Mouse (Mus musculus): ENCODE data around the gene Atp2c2.

The Atp2c2 gene

DNA sequence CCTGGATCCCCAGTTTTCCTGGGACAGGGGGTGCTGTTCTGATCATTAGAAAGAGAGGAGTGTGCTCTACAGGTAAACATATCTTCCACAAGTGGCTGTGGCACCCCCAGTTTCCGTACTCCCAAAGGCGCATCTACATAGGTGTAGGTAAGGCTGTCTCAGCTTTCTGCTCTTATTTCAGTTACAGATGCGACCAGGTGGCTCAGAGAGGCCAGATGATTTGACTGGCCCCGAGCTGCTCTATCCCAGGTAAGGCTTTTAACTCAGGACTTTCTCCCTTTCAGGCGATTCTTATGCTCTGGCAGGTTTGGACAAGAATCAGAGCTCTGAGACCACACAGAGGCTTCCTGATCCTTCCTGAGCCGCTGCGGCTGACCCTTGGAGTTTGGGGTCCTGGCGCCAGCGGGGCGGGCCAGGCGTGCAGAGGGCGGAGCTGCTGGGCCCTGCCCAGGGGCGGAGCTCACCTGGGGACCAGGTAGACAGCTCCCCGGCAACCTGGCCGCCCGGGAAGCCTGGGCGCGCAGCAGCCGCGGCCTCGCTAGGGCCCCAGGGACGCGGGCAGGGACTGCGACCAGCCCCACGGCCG is at the start of gene Atp2c2:
Gene Atp2c2, plus strand, starts transcription at position 461 of the 586 bp plus-strand sequence.
- no peak for DNase-seq (ENCODE audit: low read depth, low spot score)

DNA sequence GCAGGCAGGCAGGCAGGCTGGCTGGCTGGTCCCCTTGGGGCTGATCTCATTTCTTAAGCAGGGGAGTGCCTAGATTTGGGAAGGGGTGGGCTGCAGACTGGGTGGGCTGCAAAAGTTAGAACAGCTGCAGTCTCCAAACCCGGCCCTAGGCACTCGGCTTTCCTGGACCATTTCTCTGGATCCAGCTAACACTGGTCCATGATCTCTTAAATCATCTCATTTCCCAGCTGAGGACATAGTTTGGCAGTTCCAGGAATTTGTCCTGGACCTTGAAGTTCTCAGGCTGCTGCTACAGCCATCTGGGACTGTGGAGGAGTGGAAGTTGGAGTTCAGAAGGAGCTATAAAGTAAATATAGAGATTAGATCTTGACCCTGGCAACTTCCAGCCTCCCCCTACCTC is 48.5 kb upstream of the Atp2c2 start:
- DNase-seq (ENCODE audit: low read depth, low spot score): no peak

DNA sequence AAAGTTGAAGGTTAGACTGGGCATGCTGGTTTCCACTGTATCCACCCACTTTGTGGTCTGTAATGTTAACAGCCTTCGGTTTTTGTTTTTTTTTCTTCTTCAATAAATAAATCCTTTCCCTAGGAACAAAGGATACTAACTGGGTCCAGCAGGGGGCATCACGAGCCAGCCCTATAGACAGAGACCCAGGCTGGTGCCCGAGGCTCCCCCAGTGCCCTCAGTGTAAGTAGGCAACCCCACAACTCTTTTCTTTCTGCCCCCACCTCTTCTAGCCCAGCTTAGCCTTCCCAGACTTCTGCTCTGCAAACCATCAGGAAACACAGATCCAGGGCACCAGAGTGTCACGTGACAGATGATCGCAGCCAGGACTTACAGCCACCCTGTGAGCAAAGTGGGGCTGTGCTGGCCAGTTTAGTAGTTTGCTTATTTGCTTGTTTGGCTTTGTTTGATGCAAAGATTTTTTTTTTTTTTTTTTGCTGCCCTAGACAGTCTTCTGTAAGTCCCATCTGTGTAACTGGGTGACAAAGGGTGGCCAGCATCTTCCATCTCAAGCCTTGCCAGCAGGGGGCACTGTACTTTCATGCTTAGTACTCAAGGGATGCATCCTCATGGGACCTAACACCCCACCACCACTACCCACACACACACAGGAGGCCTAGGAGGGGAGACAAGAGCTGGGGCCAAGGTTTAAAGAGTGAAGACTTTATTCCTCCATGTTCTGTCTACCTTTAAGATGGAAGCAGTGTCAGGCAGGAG is 42.9 kb upstream of the Atp2c2 start:
- DNase-seq (ENCODE audit: low read depth, low spot score): peak; percentile 74

DNA sequence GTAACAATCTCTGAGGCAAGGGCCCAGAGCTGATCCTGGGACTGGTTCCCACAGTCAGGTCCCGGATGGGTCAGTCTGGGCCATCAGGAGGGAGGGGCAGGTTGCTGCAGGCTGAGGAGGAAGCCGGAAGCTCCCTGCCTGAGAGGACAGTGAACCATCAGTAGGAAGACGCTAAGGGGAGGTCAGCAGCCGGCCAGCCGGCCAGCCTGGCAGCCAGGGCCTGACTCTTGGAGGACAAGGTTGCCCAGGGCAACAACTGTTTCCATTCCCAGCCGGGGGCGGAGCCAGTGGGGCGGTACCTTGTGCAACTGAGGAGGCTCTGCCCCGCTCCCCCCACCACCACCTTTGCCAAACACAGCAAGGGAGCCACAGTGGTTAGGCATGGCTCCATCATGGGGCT is 38.7 kb upstream of the Atp2c2 start:
- DNase-seq (ENCODE audit: low read depth, low spot score): peak; percentile 42

DNA sequence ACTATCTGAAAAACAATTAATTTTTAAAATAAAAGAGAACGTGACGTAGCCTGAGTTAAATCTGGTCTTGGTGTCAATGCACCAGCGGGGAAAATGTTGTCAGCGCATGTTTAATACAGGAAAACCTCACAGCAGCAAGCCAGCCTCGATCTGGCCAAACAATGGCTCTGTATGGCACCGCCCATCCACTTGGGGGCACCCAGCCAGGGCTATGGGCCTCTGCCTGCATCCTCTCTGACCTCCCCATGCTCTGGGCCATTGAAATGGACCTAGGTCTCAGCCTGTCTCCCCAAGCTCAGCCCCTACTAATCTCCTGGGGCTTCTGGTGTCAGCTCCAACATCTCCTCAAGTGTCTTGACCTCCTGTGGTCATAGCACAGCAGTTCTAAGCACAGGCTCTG is 37.9 kb upstream of the Atp2c2 start:
- DNase-seq (ENCODE audit: low read depth, low spot score): no peak

DNA sequence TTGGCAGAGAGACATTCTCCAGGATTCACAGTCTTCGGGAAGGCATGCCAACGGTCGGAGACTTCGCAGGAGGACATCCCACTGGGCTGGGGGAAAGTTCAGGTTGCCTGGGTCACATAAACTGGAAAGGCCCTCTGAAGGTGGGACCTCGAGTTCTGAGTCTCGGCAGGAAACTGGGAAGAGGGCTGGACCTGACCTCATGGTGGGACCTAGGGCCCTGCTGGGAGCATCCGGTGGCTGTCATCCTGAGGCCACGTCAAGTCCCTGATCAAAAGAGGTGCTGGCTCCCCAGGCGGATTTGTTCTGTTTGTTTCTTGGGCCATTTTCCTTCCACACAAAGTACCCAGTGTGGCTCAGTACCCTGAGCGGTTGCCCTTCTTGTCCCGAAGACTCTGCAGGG is 36.4 kb upstream of the Atp2c2 start:
- DNase-seq (ENCODE audit: low read depth, low spot score): no peak

DNA sequence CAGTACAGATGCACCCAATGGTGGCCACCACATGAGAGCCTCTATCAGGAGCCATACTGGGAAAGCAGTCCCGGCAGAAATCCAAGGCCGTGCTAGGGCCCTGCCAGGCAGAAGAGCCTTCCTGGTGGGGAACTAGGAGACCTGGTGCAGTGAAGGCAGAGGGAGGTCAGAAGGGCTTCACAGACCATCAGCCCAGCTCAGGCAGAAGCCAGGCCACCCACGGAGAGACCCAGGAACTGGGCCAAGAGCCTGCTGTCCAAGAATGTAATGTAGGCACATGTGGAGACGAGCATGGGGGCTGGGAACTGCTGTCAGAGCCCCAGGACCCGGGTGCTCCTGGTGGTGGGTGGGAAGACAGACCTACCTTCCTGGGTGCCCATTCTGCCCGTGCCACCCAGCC is 34.5 kb upstream of the Atp2c2 start:
- no peak for DNase-seq (ENCODE audit: low read depth, low spot score)

DNA sequence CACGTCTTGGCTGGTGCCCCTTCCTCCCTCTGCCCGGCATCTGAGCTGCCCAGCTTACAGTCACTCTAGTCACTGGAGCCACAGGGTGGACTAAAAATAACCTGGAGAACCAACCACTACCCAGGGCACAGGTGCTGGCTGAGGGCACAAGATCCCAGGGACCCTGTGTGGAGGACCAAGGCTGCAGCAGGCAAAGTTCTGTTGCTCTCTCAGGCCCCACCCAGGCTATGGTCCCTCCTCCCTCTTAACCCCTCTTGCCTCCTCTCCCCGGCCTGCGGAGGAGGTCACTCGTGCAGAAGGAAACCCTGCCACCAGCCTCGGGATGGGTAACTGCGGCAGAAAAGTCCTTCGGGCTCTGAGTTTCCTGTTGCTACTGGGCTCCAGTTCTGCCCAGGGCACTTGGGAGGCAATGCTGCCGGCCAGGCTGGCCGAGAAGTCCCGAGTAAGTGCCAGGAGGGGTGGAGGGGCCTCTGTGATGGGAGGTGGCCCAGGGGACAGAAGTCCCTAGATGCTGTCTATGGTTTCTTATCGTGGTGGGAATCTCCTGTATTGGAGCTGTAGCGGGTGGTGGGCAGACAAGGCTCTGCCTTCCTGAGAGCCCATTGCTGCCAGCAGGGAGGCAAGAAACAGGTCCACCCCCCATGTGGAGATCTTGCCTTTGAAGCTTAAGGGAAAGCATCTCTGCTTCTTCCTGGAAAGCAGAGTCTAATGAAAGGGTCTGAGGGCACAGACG is 33.4 kb upstream of the Atp2c2 start, which contains the start of gene Wfdc1:
Gene Wfdc1, plus strand, starts transcription at position 147 of the 733 bp plus-strand sequence.
- no peak for DNase-seq (ENCODE audit: low read depth, low spot score)

DNA sequence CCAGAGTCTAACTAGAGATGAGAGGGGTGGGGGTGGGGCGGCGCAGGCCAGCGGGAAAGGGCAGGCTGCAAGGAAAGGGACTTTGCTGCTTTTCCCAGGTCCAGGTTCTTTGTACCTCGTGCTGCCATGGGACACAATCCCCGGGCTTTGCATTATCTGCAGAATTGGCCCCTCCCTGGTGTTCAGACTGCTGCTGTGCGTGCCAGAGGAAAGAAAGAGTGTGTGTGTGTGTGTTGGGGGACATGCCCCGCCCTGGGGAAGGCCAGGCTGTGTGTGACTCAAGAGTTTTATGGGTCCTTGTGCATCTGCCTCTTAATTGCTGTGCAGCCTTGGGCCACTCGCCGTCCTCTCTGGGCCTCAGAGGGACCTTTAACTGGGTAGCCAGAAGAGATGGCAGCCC is 31.4 kb upstream of the Atp2c2 start:
- DNase-seq (ENCODE audit: low read depth, low spot score): no peak

DNA sequence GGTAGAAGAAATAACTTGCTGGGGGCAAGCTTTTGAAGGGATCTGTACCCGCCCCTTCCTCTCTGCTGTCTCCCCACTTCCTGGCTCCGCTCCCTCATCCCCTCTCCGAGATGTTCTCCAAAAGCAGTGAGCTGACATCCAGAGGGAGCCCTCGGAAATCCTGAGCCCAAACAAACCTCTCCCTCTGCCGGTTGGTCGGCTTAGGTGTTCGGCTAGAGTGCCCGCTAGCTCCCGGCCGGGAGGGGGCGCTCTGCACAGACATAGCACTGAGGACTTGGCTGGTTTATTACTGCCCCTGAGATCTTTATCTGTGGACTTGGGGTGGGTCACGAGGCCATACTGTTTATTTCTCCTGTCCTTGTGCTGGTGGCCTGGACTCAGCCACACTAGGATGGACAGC is 30.5 kb upstream of the Atp2c2 start:
- peak; percentile 88 for DNase-seq (ENCODE audit: low read depth, low spot score)

DNA sequence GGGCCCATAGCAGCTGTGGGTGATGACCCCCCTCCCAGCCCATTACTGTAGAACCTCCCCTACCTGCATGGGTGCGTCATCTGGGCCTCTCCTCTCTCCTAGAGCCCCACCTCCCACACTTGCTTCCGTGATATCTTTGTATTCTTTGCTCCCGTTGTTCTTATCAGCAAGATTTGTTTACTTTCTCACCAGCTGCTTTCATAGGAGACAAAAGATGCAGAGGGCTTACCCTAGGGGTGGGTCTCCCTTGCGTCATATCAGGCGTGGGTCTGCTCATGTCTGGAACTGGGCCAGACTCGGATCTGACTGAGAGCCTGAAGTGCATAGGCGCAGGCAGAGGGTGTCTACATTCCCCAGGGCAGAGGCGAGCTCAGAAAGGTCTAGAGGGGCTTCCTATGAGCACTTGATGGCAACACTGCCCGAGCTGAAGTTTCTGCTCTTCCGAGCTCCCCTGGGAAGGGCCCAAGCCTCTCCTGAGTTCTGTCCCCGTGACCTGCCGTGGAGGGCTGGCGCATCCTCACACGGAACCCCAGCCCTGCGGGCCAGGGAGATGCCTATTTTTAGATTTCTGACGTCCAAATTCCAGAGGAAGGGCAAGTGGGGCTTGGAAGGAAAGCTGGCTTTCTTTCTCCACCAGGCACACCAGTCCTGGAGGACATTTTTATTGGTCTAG is 29.3 kb upstream of the Atp2c2 start:
- DNase-seq (ENCODE audit: low read depth, low spot score): peak; percentile 36

DNA sequence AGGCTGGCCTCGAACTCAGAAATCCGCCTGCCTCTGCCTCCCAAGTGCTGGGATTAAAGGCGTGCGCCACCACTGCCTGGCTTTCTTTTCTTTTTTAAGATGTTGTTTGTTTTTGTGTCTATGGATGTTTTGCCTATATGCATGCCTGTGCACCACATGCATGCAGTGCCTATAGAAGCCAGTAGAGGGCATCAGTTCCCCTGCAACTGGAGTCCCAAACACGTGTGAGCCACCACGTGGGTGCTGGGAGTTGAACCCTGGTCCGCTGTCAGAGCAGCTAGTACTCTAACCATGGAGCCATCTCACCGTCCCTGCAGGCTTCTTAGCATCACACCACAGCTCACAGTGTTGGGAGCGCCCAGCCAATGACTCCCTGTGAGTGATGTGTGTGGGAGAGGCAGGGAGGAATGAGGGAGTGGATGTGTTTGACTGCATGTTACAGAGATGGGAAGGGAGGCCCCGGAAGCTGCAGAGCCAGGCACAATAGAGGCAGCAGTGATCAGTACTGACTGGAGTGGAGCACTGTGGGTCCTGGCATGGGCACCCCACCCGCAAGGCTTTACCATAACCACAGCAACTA is 25.7 kb upstream of the Atp2c2 start:
- peak; percentile 90 for DNase-seq (ENCODE audit: low read depth, low spot score)

DNA sequence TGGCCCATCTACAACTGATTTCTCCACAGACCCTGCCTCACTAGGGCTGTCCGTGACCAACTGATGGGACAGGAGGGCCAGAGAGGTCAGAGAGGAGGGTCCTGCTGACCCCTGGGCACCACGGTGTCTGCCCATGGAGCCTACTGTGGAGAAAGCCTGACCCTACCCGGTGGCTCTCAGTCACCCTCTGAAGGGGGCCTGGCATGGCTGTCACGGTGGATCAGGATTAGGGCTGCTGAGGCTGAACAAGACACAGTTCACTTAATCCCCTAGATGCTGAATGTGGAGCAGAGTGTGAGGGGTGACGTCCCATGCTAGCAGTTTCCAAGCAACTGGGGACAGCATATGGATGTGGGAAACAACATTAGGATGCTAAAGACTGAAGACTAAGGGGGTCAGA is 24.4 kb upstream of the Atp2c2 start:
- no peak for DNase-seq (ENCODE audit: low read depth, low spot score)

DNA sequence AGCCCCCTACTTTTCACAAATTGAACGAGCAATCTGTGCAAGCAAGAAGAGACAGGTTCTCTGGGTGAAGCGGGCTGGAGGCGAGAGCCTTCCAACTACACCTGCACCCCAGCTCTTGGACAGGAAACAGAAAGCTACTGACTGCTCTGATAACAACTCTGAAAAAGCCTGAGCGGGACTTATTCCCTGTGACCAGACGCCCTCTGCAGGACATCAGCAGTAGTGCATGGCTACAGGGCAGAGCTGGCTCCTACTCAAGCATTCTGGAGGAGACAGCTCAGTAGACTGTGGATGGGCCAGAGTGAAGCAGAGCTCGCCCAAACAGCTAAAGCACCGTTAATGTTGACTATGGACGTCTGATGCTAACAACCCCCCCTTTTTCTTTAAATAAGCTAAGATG is 23.4 kb upstream of the Atp2c2 start:
- DNase-seq (ENCODE audit: low read depth, low spot score): peak; percentile 93

DNA sequence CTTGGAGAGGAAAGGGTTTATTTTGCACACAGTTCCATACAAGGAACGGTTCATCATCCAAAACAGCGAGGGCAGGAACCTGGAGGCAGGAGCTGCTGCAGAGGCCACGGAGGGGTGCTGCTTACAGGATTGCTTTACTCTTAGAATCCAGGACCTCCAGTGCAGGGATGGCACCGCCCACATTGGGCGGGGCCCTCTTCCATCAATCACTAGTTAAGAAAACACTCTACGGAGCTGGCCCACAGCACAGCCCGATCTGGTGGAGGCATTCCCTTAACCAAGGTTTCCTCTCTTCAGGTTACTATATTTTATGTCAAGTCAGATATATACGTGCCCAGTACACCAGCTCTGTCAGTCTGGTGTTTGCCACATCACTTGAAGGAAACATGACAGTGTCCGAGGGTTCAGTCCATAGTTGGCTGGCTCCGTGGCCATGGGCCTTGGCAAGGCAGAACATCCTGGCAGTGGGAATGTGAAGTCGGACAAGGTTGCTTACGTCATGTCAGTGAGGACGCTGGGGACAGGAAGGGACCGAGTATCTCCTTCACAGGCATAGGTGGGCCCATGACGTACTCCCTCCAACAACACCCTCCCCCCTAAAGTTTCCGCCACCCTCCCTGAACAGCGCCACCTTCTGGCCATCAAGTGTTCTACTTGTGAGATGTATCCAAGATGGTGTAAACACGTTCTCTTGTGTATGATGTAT is 21.5 kb upstream of the Atp2c2 start:
- DNase-seq (ENCODE audit: low read depth, low spot score): peak; percentile 92

DNA sequence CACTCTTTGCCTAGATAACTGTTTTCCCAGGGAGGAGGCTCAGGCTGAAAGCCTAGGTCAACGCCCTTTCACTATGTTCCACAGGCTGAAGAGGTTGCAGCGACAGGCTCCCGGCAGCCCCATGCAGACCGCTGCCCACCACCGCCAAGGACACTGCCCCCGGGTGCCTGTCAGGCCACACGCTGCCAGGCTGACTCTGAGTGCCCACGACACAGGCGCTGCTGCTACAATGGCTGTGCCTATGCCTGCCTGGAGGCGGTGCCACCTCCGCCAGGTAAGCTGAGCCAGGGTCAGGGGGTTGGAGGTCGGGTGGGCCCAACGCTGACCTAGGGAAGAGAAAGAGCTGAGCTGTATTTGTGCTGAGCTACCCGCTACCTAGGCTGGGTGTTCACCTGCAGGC is 20.6 kb upstream of the Atp2c2 start:
- no peak for DNase-seq (ENCODE audit: low read depth, low spot score)

DNA sequence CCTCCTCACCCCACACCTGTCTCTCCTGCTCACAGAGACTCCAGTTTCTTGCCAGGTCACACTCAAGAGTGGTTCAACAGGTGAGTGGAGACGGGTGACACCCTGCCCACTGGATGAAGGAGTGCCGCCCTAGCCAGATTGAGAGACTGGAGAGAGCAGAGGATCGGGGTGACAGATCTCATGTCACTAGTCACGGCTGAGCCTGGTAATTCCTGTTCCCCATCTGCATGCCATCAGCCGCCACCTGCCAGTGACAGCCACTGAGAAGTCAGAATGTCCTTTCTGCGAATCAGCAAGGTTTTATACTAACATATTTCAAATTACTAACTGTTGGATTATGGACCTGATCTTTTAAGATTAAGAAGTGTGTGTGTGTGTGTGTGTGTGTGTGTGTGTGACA is 9.2 kb upstream of the Atp2c2 start:
- no peak for DNase-seq (ENCODE audit: low read depth, low spot score)

DNA sequence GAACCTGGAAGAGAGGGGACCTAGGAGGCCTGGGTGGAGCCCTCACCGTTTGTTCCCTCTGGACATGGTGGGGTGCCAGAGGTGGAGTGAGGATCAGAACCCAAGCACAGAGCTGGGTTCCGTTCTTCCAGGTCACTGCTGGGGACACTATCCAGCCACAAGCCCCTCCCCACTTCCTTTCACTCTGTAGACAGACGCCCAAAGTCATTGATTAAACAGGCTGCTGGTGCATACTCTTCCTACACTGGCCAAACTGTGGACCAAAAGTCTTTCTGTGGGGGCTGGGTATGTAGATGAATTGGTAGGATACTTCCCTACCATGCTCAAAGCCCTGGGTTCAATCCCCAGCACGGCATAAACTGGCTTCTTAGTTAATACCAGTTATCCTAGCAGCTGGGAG is 7.8 kb upstream of the Atp2c2 start:
- DNase-seq (ENCODE audit: low read depth, low spot score): no peak

DNA sequence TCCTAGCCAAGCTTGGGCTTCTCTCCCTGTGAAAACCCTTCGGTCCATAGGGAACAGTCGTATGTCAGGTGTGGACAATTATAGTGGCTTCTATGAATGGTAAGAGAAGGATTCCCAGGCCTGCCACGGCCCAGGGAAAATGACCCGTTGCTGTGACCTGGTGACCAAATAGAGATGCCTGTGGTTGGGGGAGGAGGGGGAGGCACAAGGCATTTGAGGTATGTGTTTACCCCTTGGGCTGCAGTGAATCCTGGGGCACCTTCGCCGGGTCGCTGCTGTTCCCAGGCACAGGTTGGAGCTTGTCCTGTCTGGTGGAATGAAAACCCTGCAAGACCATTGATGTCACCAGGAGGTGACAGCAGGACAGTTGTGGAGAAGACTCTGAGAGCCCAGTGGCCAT is 5.1 kb upstream of the Atp2c2 start:
- DNase-seq (ENCODE audit: low read depth, low spot score): no peak

DNA sequence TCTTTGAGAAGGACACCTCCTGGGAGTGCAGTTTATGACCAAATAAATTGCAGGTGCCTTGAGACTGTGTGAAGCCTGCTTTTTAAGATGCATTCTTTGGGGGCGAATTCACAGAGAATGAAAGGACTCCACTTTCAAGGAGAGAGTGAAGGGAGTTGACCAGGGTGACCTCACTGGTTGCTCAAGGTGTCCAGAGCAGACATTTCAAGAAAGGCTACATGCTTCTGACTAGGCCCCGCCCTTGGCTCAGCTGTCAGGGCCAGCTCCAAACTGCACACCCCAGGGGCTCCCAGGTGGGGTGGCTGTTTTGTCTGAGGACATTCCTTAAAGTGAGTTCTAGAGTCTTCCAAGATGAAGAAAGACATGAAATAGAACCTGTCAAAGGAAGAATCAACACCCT is 2.6 kb upstream of the Atp2c2 start:
- no peak for DNase-seq (ENCODE audit: low read depth, low spot score)

DNA sequence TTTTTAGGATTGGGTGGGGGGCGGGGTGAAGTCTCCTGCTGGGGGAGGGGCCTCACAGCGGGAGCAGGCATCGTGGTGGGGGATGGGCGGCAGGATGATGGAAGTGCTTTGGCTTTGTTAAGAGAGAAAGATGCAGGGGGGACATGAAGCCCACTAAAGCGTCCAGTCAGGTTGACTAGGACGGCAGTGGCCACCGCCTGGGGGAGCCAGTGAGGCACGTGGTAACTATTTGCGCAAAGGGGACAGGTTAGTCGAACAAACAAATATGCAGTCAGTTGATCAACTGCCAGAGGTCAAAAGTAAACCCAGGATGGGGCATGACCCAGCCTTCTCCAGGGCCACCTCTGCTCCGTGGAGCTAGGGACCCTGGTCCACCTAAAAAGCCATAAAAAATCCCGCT is 849 bp upstream of the Atp2c2 start:
- no peak for DNase-seq (ENCODE audit: low read depth, low spot score)
